Mouse (Mus musculus) gastrocnemius, postnatal 10 days (tissue): ENCODE data around the gene H2afy2. TPM values are rescaled to one million over a fixed set of nuclear protein-coding genes. Genes with fewer than 3 reads are reported as not detected.

Experiments used
- DNase-seq: peaks from one replicate; pipeline ENCODE4 v3.0.0; 2021; ENCODE audit warnings: mixed read lengths
- total RNA-seq, 2 experiments: library from RNA; stranded (reverse); gene quantifications; 2 replicates each; pipeline ENCODE4 v1.2.3; 2021

H2afy2 gene
- total RNA-seq, 2 experiments from 2014 or later: 4.7 to 7.8 TPM

DNA sequence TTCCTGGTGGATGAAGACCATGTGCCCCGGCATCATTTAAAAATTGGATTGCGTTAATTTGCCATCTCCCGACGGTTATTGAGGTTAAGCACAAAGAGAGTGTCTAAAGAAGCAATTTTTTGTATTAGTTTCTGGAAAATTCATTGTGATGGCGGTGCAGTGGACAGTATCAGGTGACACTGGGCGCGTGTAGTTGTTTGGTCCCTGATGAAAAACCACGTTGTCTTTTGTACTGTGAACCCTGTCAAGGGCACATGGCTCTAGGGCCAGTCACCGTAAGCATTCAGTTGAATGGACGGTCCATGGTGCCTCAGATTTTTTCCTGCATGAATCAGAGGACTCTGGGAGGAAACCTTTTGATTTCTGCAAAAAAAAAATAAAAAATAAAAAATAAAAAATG is 467 bp upstream of the H2afy2 start:
- DNase-seq: no peak

DNA sequence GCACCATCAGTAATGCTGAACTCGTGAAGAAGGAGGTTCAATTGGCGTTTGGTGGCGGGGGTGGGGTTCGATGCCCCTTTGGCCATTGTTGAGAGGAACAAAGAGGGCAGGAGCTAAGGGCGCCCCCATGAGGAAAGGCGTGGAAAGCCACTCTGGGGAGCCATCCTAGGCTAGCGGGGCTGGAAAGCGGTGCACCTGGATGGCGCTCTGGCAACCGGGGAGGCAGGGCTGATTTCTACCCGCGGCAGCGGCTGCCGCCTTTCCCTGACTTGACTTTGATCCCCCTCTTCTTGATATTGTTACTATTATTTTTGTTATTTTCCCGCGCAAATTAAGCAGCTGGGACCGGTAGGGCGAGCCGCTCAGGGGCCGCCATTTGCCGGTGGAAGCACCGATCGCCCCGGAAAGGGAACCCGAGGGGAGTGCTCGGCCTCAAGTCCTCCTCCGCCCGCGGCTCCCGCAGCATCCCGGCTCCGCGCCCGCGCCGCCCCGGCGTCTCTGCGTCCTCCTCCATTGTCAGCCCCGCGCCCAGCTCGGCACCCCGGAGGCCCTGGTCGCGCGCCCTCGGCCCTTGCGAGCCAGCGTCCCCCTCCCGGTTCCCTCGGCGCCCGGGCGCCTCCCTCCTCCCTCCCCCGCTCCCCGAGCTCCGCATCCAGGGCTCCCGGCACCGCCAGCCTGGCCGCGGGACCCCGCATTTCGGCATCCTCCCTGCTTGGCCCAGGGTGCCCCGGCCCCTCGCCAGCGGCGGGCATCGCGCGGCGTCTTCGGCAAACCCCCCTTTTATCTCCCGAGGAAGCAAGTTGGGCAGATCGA is 942 bp downstream of the H2afy2 start:
- DNase-seq: peak; percentile 59

GRCm38 (mm10) chr10:61781461-61782128 is 2.4 kb downstream of the H2afy2 start:
- no peak for DNase-seq

DNA sequence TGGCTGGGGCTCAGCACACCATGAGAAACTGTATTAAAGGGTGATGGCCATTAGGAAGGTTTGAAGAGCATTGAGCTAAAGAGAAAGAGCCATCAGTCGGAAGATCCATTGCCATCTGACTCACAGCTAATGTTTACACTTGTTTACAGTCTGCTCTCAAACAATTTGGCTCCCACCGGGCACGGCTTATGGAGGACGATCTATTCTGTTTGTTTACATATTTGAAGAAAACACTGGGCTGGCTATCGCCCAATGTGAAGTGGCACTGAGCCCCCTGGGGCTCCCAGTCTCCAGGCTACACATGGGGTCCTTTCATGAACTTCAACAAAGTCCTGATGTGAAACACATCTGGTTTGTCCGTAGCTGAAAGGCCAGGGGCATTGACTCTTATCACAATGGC is 17.1 kb downstream of the H2afy2 start:
- DNase-seq: no peak

DNA sequence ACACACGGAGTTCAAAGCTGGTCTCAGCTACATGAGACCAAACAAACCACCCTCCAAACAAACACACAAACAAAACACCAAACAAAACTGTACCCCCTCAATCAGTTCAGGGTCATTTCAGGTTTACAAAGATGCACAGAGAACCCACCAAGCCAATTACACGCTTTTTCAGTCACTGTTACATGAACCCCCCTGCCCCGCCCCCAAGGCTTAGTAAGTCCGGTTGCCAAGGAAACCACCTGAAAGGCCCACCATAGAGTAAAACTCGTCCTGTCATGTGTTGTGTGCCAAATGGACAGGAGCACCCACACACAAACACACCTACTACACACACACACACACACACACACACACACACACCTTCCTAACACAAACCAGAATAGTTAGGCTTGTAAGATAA is 18.4 kb downstream of the H2afy2 start:
- no peak for DNase-seq

GRCm38 (mm10) chr10:61764689-61765088 is 19.3 kb downstream of the H2afy2 start:
- no peak for DNase-seq

GRCm38 (mm10) chr10:61759869-61760268 is 24.1 kb downstream of the H2afy2 start:
- DNase-seq: no peak

GRCm38 (mm10) chr10:61758904-61759303 is 25.0 kb downstream of the H2afy2 start:
- DNase-seq: no peak

- DNase-seq: peak; percentile 51
Observed at GRCm38 (mm10) chr10:61757022-61757421, 26.9 kb downstream of the H2afy2 start.

GRCm38 (mm10) chr10:61753071-61753470 is 30.9 kb downstream of the H2afy2 start:
- DNase-seq: no peak

DNA sequence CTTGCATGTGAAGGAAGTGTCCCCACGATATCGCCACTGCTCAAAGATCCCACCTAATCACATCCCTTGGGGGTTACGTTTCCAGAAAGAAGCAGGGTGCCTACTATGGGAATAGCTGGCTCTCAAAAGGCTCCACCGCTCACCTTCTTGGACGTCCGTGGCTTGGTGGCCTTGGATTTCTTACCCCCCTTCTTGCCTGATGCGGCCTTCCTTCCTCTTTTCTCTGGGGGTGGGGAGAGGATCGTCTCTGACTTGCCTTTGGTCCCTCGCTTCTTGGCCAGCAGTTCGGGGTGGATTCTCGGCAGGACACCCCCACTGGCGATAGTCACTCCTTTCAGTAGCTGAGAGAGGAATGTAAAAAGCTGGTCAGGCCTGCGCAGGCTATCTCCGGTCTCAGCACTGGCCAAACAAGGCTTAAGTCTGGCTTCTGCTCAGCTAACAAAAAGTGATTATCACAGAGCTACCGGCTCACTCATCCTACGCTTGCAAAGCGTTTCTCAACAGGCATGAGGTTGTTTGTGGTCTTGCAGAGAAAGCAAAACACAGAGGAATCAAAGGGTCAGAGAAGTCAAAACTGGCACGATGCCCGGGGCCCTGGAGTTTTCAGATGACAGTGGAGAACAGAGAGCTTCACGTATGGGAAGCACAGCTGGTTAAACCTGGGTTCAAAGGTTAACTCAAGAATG is 32.3 kb downstream of the H2afy2 start:
- peak; percentile 33 for DNase-seq

DNA sequence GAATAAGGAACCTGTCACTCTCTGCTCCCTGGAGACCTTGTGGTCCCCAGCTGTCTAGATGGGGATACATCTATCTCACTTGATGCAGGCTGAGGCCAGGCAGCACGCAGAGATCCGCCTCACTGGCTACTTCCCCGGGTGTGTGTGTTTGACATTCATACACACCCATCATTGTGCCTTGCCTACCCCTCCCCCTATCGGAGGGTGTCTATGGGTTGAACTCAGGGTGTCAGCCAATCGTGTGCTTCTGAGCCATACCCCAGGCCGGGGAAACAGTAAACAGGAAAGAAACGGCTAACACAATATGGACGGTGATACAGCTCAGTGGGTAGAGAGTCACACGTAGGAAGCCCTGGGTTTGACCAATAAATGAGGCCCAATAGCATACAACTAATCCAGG is 33.9 kb downstream of the H2afy2 start:
- DNase-seq: no peak

DNA sequence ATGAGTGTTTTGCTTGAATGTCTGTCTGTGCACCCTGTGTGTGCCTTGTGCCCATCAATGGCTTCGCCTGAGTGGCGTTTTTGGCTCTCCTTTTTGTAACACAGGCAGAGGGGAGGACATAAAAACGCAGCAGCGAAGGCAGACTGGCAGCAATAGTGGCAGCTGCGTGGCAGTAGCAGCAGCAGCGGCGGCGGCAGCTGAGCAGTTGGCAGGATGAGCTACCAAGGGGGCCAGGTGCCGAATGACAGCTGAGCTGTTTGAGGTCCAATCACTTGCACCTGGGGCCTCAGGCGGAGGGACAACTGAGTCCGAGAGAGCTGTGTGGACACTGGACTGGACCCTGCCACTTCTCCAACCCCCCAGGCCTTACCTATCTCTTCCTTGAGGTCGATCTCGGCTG is 36.6 kb downstream of the H2afy2 start:
- peak; percentile 28 for DNase-seq

- DNase-seq: peak; percentile 41
Observed at GRCm38 (mm10) chr10:61745133-61745532, 38.8 kb downstream of the H2afy2 start.

GRCm38 (mm10) chr10:61742336-61742735 is 41.6 kb downstream of the H2afy2 start:
- DNase-seq: no peak

DNA sequence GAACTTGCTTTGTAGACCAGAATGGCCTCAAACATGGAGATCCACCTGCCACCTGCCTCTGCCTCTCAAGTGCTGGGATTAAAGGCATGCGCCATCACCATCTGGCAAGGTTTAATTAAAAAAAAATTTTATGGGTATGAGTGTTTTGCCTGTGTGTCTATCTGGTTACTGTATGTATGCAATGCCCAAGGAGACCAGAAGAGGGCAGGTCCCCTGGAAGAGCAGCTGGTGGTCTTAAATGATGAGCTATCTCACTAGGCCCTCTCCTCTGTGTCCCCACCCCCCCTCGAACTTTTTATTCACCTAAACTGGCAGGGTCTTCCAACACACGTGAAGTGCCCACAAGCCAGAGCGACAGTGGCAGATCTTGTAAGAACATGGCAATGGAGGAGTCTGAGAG is 42.1 kb downstream of the H2afy2 start:
- no peak for DNase-seq

DNA sequence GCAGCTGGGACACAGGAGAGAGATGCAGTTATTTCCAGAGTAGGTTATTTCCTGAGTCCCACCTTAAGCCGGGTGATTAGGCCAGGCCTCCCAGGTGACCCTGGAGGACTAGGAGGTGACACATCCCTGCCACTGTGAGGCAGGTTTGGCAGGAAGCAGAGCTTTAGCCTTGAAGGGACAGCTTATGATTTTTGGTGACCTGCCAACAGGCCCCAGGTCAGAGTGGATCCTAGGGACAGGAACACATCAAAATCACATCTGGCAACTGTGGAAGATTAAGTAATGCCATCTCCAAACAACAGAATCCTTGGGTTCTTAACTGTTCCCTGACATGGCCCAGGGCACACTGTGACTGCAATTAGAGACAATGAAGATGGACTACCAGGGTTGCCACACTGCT is 42.6 kb downstream of the H2afy2 start:
- DNase-seq: no peak

GRCm38 (mm10) chr10:61738126-61738525 is 45.8 kb downstream of the H2afy2 start:
- DNase-seq: no peak

- no peak for DNase-seq
Observed at GRCm38 (mm10) chr10:61737537-61737936, 46.4 kb downstream of the H2afy2 start.

DNA sequence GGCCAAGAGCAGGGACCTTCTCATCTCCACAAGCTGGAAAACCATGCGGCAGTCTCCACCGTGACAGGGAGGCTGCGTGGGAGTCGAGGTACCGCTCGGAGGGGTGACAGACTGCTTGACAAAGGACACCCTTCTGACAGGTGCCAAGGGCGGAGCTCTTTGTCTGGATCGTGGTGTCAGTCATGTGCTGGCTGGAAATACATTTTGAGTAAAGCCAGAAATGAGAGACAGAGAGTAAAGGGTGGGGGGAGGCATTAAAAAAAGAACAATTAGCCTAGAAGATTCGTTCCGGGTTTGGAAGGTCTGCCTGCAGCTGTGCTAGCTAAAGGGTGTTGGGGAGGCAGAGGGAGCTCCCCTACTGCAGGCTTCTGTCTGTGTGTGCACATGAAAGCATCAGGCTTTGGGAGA is 47.3 kb downstream of the H2afy2 start:
- no peak for DNase-seq

- peak; percentile 27 for DNase-seq
Observed at GRCm38 (mm10) chr10:61734377-61734776, 49.6 kb downstream of the H2afy2 start.

DNA sequence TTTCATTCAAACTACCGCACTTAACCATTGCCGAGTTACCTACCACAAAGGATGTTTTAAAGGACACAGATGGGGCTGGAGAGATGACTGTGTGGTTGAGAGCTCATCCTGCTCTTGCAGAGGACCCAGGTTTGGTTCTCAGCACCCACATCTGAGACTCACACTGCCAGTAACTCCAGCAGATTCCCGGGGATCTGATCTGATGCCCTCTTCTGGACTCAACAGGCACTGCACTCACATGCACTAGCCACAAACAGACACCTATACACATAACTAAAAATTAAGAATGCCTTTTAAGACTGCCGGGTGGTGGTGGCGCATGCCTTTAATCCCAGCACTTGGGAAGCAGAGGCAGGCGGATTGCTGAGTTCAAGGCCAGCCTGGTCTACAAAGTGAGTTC is 53.8 kb downstream of the H2afy2 start:
- no peak for DNase-seq

DNA sequence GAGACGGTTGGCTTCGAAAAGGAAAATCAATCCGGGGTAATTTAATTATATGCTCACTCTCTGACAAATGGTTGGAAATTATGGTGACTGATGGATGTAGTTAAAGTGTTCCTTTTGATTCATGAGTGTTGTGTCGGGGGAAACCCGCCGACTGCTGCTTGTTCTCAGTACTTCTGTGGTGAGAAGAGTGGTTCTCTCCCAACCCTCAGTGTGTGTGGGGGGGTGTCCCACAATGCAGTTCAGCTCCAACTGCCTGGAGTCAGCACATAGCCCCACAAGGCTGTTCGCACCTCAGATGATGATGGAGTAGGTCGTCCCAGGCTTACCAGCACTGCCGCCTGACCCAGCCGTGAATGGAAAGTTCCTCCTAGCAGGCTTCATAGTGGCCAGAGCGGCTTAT is 54.8 kb downstream of the H2afy2 start:
- DNase-seq: no peak
